Mouse (Mus musculus) layer of hippocampus, adult 18-20 months (tissue): ENCODE results near the gene Pcdh9. TPM values are rescaled to one million over a fixed set of nuclear protein-coding genes. Genes with fewer than 3 reads are reported as not detected.

Experiments used
- DNase-seq, 2 experiments: peaks; one replicate each; pipeline ENCODE4 v3.0.0; 2022; ENCODE audit warnings: low spot score in 2 of 2
- long read RNA-seq: library from polyadenylated mRNA; stranded (forward); transcript quantifications from one replicate; pipeline ENCODE4 v2.0.0, GENCODE M21; 2021
- total RNA-seq, 2 experiments: library from RNA; stranded (reverse); gene quantifications; 2 replicates each; pipeline ENCODE4 v1.2.3; 2021

The Pcdh9 gene
- total RNA-seq: 100 to 1,000 TPM; 141 to 152 TPM
- long read RNA-seq, partial matches to known transcripts: 5 of 12 reads
- long read RNA-seq, other reads (novel, unspliced or antisense): 6 of 12 reads

- peak; percentile 98 to 99 for DNase-seq
Measured at GRCm38 (mm10) chr14:93890519-93891370, at the start of gene Pcdh9. Gene Pcdh9, minus strand, starts transcription at chr14:93890679.

- no peak for DNase-seq
Measured at GRCm38 (mm10) chr14:93906928-93907327, 16.4 kb upstream of the Pcdh9 start.

GRCm38 (mm10) chr14:93898533-93898932 is 8.1 kb upstream of the Pcdh9 start:
- DNase-seq: no peak

- no peak for DNase-seq
Measured at GRCm38 (mm10) chr14:93895131-93895530, 4.7 kb upstream of the Pcdh9 start.

GRCm38 (mm10) chr14:93891371-93891746 is 880 bp upstream of the Pcdh9 start:
- peak; percentile 13 to 57 for DNase-seq

- DNase-seq: peak in 1 of 2 experiments; percentile 18
Measured at GRCm38 (mm10) chr14:93889839-93890518, 500 bp downstream of the Pcdh9 start.

GRCm38 (mm10) chr14:93889231-93889630 is 1.2 kb downstream of the Pcdh9 start:
- DNase-seq: peak; percentile 28 to 46

GRCm38 (mm10) chr14:93888346-93888745 is 2.1 kb downstream of the Pcdh9 start:
- DNase-seq: peak in 1 of 2 experiments; percentile 27

GRCm38 (mm10) chr14:93887066-93887465 is 3.4 kb downstream of the Pcdh9 start:
- DNase-seq: peak in 1 of 2 experiments; percentile 28

- DNase-seq: peak in 1 of 2 experiments; percentile 22
Measured at GRCm38 (mm10) chr14:93885551-93886084, 4.9 kb downstream of the Pcdh9 start.

GRCm38 (mm10) chr14:93884467-93884866 is 6.0 kb downstream of the Pcdh9 start:
- DNase-seq: peak; percentile 78 to 90

- no peak for DNase-seq
Measured at GRCm38 (mm10) chr14:93880071-93880470, 10.4 kb downstream of the Pcdh9 start.

- DNase-seq: no peak
Measured at GRCm38 (mm10) chr14:93875968-93876367, 14.5 kb downstream of the Pcdh9 start.

GRCm38 (mm10) chr14:93868211-93868610 is 22.3 kb downstream of the Pcdh9 start:
- no peak for DNase-seq

GRCm38 (mm10) chr14:93858069-93858468 is 32.4 kb downstream of the Pcdh9 start:
- no peak for DNase-seq

GRCm38 (mm10) chr14:93846091-93846677 is 44.3 kb downstream of the Pcdh9 start:
- no peak for DNase-seq

- DNase-seq: no peak
Measured at GRCm38 (mm10) chr14:93842686-93843288, 47.7 kb downstream of the Pcdh9 start.

GRCm38 (mm10) chr14:93832511-93832910 is 58.0 kb downstream of the Pcdh9 start:
- DNase-seq: peak in 1 of 2 experiments; percentile 41

- DNase-seq: no peak
Measured at GRCm38 (mm10) chr14:93827159-93827558, 63.3 kb downstream of the Pcdh9 start.

- DNase-seq: no peak
Measured at GRCm38 (mm10) chr14:93826042-93826462, 64.4 kb downstream of the Pcdh9 start.

- peak in 1 of 2 experiments; percentile 57 for DNase-seq
Measured at GRCm38 (mm10) chr14:93818845-93819244, 71.6 kb downstream of the Pcdh9 start.
